Mouse (Mus musculus) T-cell, adult 66 days (primary cell): ENCODE results near the gene Vmn2r62. TPM values are rescaled to one million over a fixed set of nuclear protein-coding genes. Genes with fewer than 3 reads are reported as not detected.

Experiments used
- total RNA-seq, 2 experiments: library from RNA; stranded (reverse); gene quantifications; 3 replicates in 1 of 2; 4 replicates in 1 of 2; pipeline ENCODE4 v1.2.4; 2023

Vmn2r62 gene
- not detected for total RNA-seq

DNA sequence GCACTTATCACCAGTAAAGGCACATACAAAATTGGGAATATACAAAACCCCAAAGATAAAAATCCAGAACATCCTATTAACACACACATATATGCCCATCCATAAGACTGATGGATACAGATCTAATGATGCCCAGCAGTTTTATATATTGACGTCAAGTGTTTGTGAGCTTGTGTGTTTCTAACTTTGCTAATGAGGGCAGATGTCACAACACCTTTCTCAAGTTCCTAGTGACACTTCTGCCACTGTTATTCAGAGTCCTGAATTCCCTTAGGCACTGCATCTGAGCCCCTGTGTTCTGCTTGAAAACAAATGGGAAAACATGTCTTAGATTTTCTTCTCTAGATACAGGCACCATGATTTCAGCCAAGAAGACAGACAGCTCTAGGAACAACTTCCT, at the start of gene Vmn2r62:
Vmn2r62 (minus strand) TSS at position 101 of the 400 bp plus-strand sequence.

GRCm38 (mm10) chr7:42726917-42727316, 66.4 kb downstream of the Vmn2r62 start, which contains the start of gene Gm17067:
TSS of gene Gm17067 (minus strand) at chr7:42727017.

Other genes starting within 250 kb of the Vmn2r62 start
- not detected for gene Gm21028, start 214.9 kb downstream of the Vmn2r62 start, total RNA-seq
- gene Zfp977, start 201.0 kb downstream of the Vmn2r62 start, total RNA-seq, result not detected
- gene Zfp976, start 150.9 kb downstream of the Vmn2r62 start, total RNA-seq, result under 1 TPM; 0.27 to 0.29 TPM
- gene Zfp975, start 100.8 kb downstream of the Vmn2r62 start, total RNA-seq, result 1 to 10 TPM; 1.8 to 2.7 TPM
- not detected for gene Gm17067, start 66.5 kb downstream of the Vmn2r62 start, total RNA-seq
- under 1 TPM in 1 of 2 experiments, not detected in 1; 0.12 TPM for gene Gm2381, start 73.7 kb upstream of the Vmn2r62 start, total RNA-seq
- not detected for gene Vmn2r63, start 140.3 kb upstream of the Vmn2r62 start, total RNA-seq
- not detected for gene Gm9268, start 225.2 kb upstream of the Vmn2r62 start, total RNA-seq